ENCODE assay signal across 15 mouse cellular contexts in genomic region chr2:160561711-160562110, GRCm38 (mm10).
"Had no signal": no experiment of that assay in that cellular context is flagged by ENCODE, and none has a peak within 500 bp of the region (broad histone marks: within the 10 kb centered on the region; RNA-seq: fewer than 3 reads in every experiment).

No protein-coding gene starts in this region.

- H3K9me3 ChIP-seq: limb, embryonic 13.5 days; neural tube, embryonic 15.5 days had no signal

- H3K4me3 ChIP-seq: limb, embryonic 13.5 days; myocyte; neural tube, embryonic 15.5 days had no signal

- H3K4me1 ChIP-seq: limb, embryonic 13.5 days; neural tube, embryonic 15.5 days had no signal

- DNase-seq: kidney, adult 11 months; kidney, adult 9 months; kidney, postnatal 36 days; layer of hippocampus, adult 9-11 months; layer of hippocampus, postnatal 36 days; lung, adult 18-20 months; lung, postnatal 36 days; right cerebral cortex, postnatal 4 days; spleen, adult 18-20 months; thymus, postnatal 4 days had no signal

- H3K27ac ChIP-seq: kidney, postnatal 0 days; limb, embryonic 13.5 days; liver, embryonic 14.5 days; neural tube, embryonic 15.5 days had no signal

- H3K9ac ChIP-seq: limb, embryonic 13.5 days; liver, embryonic 14.5 days; neural tube, embryonic 15.5 days had no signal

- H3K36me3 ChIP-seq: limb, embryonic 13.5 days; neural tube, embryonic 15.5 days had no signal

- H3K4me2 ChIP-seq: limb, embryonic 13.5 days; neural tube, embryonic 15.5 days had no signal

- H3K27me3 ChIP-seq: limb, embryonic 13.5 days; neural tube, embryonic 15.5 days had no signal
